Mouse (Mus musculus) stomach, embryonic 15.5 days (tissue): Measurements from ENCODE around the gene Hpcal4. TPM values are rescaled to one million over a fixed set of nuclear protein-coding genes. Genes with fewer than 3 reads are reported as not detected.

Source experiments
- ATAC-seq: fragments of 200-750 bp; cut with Nextera tagmentation; 2 replicates; pipeline ENCODE4 v1.8.0; 2017; ENCODE audit warnings: low read depth, moderate number of reproducible peaks, moderate TSS enrichment; ENCODE audit not compliant: insufficient read depth, low FRiP score
- H3K27ac ChIP-seq: fragments of 300-500 bp; sonication (generic); 2 replicates; pipeline ENCODE4 v1.5.1; 2015; ENCODE audit warnings: mild to moderate bottlenecking, inconsistent platforms
- H3K27me3 ChIP-seq: fragments of 300-500 bp; sonication (generic); replicated peaks from 2 replicates; pipeline ENCODE4 v1.6.1; 2015; ENCODE audit warnings: inconsistent platforms
- H3K36me3 ChIP-seq: fragments of 300-500 bp; sonication (generic); 2 replicates; pipeline ENCODE4 v1.6.1; 2015; ENCODE audit warnings: inconsistent platforms
- H3K4me1 ChIP-seq: fragments of 300-500 bp; sonication (generic); 2 replicates; pipeline ENCODE4 v1.6.1; 2015; ENCODE audit warnings: inconsistent platforms
- H3K4me2 ChIP-seq: fragments of 300-500 bp; sonication (generic); 2 replicates; pipeline ENCODE4 v1.6.1; 2015; ENCODE audit warnings: mild to moderate bottlenecking, inconsistent platforms
- H3K4me3 ChIP-seq: fragments of 300-500 bp; sonication (generic); replicated peaks from 2 replicates; pipeline ENCODE4 v1.5.1; 2015; ENCODE audit warnings: inconsistent platforms
- H3K9ac ChIP-seq: fragments of 300-500 bp; sonication (generic); 2 replicates; pipeline ENCODE4 v1.6.1; 2015; ENCODE audit warnings: inconsistent platforms
- H3K9me3 ChIP-seq: fragments of 300-500 bp; sonication (generic); 2 replicates; pipeline ENCODE4 v1.6.1; 2016; ENCODE audit warnings: inconsistent platforms
- WGBS: fragments of 180-500 bp; shearing (Covaris S2); methylation state at CpG from one replicate; pipeline ENCODE4 v1.1.7; 2015; 5-methylcytosine and 5-hydroxymethylcytosine counted together
- polyA plus RNA-seq: library from polyadenylated mRNA; unstranded; fragments of >200 nt; fragmentation: Nextera tagmentation; extraction: Ambion mirVana; gene quantifications from 2 replicates; pipeline ENCODE4 v1.2.1, GENCODE M21; 2015

Gene Hpcal4
- polyA plus RNA-seq, 1 experiment from 2014 or later = 3.5 TPM

DNA sequence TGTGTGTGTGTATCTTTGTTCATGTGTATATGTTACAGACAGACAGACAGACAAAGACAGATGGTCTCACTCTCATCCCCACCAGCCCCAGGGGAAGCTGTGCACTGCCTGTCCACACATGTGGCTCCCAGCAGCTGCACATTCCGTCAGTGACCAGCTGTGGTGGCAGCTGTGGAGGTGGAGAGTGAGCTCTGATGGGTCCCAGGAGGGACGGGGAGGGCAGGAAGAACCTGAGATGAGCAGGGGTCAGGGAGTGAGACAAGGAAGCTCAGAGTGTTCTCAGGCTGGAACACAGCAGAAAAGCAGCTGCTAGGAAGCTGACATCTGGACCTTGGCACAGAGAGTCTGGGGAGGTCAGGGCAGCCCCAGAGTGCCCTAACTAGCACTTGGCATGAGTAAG is 45.2 kb downstream of the Hpcal4 start:
- no peak overlapping the region for H3K4me2 ChIP-seq
- peak; percentile 41; the same call in 1 of the 2 replicates for ATAC-seq

DNA sequence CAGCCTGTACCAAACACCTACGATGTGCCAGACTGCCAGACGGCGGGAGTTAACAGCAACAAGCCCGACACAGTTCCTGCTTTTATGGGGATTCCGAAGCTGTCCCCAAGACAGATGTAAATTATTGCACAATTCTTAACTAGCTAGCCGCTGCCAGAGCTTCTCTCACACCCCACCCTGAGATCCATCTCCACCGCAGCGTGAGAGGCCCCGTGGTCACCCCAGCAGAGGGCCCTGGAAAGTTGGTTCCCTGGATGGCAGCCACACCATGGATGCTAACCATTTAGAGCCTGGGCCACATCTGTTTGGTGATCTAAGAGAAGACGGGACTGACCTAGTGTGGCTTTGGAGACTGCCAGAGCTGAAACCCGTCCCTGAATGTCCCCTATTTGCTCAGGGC is 46.1 kb downstream of the Hpcal4 start:
- Histone ChIP-seq H3K9me3 (no peaks in the 10 kb centered on the region), H3K4me2 (no peak overlapping the region), H3K27me3 (no peaks in the 10 kb centered on the region; the same call in 1 of the 2 replicates), H3K4me1 (peaks cover 28% of the 10 kb centered on the region), H3K27ac (no peak overlapping the region), H3K4me3 (no peak overlapping the region), H3K9ac (no peak overlapping the region), H3K36me3 (no peaks in the 10 kb centered on the region)
- WGBS = 53% methylated on average over 11 of the region's 11 CpGs
- no peak for ATAC-seq

More for the DNA sequence above, 45.2 kb downstream of the Hpcal4 start:
- no peak overlapping the region for H3K4me3 ChIP-seq
- H3K36me3 ChIP-seq = no peaks in the 10 kb centered on the region
- 21% methylated on average over 2 of the region's 2 CpGs for WGBS
- peak overlapping the region; percentile 62 for H3K27ac ChIP-seq
- peaks cover 26% of the 10 kb centered on the region for H3K4me1 ChIP-seq
- no peak overlapping the region for H3K9ac ChIP-seq
- H3K9me3 ChIP-seq = no peaks in the 10 kb centered on the region
- no peaks in the 10 kb centered on the region; the same call in 1 of the 2 replicates for H3K27me3 ChIP-seq

DNA sequence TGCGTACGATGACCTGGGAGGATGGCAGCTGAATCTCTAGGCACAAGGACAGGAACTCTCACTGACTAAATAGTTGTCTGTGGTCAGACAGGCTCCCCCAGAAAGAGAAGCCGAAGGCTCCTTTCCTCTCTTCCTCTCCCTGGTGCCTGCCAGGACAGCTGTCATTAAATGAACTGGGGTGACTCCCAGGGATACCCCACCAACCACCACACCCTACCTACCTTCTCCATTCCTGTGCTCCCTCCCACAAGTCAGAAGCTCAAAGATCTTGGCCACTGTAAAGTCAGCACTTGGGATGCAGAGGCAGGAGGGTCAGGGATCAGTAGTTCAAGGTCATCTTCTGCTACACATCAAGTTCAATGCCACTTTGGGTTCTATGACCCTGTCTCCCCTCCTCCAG is 49.8 kb downstream of the Hpcal4 start:
- H3K27me3 ChIP-seq = no peaks in the 10 kb centered on the region; the same call in 1 of the 2 replicates
- H3K36me3 ChIP-seq = no peaks in the 10 kb centered on the region
- no peak for ATAC-seq
- no peak overlapping the region for H3K27ac ChIP-seq
- peaks cover 12% of the 10 kb centered on the region for H3K4me1 ChIP-seq
- 64% methylated on average over 3 of the region's 3 CpGs for WGBS
- no peaks in the 10 kb centered on the region for H3K9me3 ChIP-seq
- H3K4me3 ChIP-seq = no peak overlapping the region
- peak overlapping the region; percentile 86 for H3K4me2 ChIP-seq
- no peak overlapping the region for H3K9ac ChIP-seq

DNA sequence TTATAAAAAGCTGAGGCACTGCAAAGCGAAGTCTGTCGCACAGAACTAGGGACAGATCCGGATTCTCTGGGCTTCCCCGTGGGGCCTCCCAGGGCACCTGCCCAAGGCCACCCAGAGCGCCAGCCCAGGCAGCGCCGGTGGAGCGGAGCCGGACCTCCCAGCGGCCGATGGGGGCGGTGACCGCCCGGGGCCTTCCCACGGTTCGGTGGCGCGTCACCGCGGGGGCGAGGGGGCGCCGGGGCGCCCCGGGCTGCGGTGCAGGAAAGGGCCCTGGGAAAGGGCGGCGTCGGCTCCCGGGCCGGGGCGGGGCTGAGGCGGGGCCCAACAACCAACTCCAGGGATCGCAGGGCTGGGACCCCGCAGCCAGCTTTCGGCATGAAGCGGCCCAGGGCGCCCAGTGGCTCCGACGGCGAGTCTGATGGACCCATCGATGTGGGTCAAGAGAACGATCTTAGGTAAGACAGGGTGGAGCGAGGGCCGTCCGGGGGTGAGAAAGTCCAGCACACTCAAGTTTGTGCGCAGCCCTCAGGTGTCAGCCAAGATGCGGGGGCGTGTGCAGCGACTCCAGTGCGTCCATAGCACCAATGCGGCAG is 50.6 kb downstream of the Hpcal4 start, which contains the start of gene Heyl:
Heyl (plus strand) TSS at position 65 of the 593 bp plus-strand sequence.
- Histone ChIP-seq H3K36me3 (no peaks in the 10 kb centered on the region), H3K27ac (peak within 1 kb of the TSS; percentile 54; the same call in 1 of the 2 replicates), H3K9ac (peak within 1 kb of the TSS; percentile 38; the same call in 1 of the 2 replicates), H3K4me3 (peak within 1 kb of the TSS; percentile 47), H3K4me2 (peak within 1 kb of the TSS; percentile 86), H3K4me1 (peaks cover 7% of the 10 kb centered on the region; the same call in 1 of the 2 replicates), H3K27me3 (no peaks in the 10 kb centered on the region; the same call in 1 of the 2 replicates), H3K9me3 (no peaks in the 10 kb centered on the region)
- 3% methylated on average over 51 of the region's 52 CpGs for WGBS
- ATAC-seq = peak; percentile 77

DNA sequence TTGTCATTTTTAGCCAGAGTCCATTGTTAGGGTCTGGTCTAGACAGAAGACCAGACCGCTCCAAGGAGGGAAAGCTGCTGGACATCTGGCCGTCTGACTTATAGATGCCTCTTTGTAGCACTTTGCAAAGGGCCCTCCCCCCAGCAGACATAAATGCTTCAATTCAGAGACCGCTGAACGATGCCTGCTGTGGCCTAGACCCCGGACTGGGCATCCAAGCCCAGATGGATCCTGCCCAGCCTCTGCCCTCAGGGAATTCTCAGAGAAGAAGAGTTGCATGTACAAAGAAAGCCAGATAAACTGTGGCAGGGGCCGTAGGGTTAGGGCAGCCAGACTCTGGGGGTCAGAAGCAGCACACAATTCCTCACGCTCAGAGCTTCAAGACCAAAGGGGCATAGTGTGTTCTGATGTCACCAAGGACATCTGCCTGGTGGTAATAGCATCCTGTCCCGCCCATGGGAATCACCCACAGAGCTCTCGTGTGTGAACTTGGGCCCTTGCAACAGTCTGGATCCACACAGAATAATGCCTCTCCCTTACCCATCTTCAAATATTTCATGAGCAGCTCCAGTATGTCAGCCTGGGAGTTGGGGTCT is 52.9 kb downstream of the Hpcal4 start:
- no peak for ATAC-seq
- Histone ChIP-seq H3K4me2 (peak overlapping the region; percentile 17; the same call in 1 of the 2 replicates), H3K9ac (no peak overlapping the region)

DNA sequence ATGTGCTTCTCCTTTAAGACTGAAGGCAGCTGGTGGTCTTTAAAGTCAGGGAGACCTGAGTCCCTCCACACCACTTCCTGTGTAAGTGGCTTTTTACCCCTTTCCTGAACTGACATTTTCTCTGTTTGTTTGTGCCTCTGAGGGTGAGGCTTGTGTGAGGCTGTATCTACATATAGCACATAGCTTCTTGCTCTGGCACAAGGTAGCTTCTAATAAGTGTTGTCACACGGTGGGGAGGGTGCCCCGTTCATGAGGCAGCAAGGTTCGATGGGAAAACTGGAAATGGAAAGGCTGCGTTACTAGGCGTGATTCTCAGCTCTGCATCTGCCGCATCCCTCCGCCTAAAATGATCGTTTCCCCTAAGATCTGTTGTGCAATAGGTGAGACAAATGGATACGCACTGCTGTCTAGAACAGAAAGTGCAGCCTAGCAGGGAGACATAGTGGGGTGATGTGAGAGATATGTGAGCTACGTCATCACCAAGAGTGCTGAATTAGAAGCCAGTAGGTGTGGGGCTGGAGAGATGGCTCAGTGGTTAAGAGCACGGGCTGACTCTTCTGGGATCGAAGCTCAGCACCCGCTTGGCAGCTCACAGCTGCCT is 53.5 kb downstream of the Hpcal4 start:
- no peak overlapping the region for H3K27ac ChIP-seq
- peaks cover 6% of the 10 kb centered on the region; the same call in 1 of the 2 replicates for H3K27me3 ChIP-seq
- H3K4me1 ChIP-seq = peaks cover 22% of the 10 kb centered on the region
- no peak overlapping the region for H3K4me3 ChIP-seq
- H3K9me3 ChIP-seq = no peaks in the 10 kb centered on the region
- ATAC-seq = no peak
- H3K9ac ChIP-seq = no peak overlapping the region
- H3K36me3 ChIP-seq = no peaks in the 10 kb centered on the region
- WGBS = 77% methylated on average over 13 of the region's 13 CpGs
- peak overlapping the region; percentile 17; the same call in 1 of the 2 replicates for H3K4me2 ChIP-seq

More for the DNA sequence above, 52.9 kb downstream of the Hpcal4 start:
- WGBS = 69% methylated on average over 9 of the region's 9 CpGs
- H3K9me3 ChIP-seq = no peaks in the 10 kb centered on the region
- peaks cover 22% of the 10 kb centered on the region for H3K4me1 ChIP-seq
- H3K27ac ChIP-seq = no peak overlapping the region
- H3K36me3 ChIP-seq = no peaks in the 10 kb centered on the region
- peaks cover 6% of the 10 kb centered on the region; the same call in 1 of the 2 replicates for H3K27me3 ChIP-seq
- peak overlapping the region; percentile 2; the same call in 1 of the 2 replicates for H3K4me3 ChIP-seq

DNA sequence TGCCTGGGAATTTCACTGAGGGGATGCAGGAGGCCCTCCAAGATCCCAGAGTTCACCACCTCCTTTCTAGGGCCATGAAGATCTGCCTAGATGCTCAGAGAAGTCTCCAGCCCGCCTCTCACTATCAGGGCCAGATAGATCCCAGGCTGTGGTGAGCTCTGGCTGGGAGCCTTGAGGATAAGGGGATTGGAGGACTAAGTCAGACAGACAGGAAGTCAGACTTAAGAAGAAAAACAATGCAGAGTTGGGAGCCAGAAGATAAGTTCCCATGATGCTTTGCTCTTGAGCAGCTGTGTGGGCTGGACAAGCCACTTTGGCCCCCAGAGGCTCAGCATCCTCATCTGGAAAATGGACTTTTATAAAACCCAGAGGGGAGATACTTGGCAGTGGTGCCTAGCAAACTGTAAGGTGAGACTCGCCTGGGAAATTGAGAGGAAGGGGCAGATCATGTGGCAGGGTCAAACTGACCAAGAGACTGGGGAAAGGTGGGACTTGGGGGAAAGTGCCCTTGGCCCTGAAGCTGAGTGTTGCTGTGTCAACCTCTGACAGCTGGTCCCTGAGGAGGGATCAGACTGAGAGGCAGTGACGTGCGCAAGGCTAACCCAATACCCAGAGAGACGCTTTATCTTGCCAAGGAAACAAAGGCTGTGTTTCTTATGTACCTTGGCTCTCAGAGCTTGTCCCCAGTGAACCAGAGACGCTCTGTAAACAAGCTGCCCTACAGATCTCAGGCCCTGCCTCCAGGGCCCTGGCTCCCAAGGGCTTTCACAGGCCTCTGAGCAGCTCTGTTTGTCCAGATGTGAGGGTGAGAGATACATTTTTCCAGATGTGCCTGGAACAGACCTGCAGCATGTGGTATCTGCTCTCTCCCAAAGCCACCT is 54.6 kb downstream of the Hpcal4 start:
- H3K9me3 ChIP-seq = no peaks in the 10 kb centered on the region
- H3K36me3 ChIP-seq = no peaks in the 10 kb centered on the region
- H3K4me2 ChIP-seq = no peak overlapping the region
- no peak overlapping the region for H3K9ac ChIP-seq
- ATAC-seq = peak; percentile 25; the same call in 1 of the 2 replicates
- peaks cover 22% of the 10 kb centered on the region for H3K4me1 ChIP-seq
- H3K27me3 ChIP-seq = peaks cover 6% of the 10 kb centered on the region; the same call in 1 of the 2 replicates
- H3K27ac ChIP-seq = peak overlapping the region; percentile 62; the same call in 1 of the 2 replicates
- WGBS = 60% methylated on average over 6 of the region's 6 CpGs
- no peak overlapping the region for H3K4me3 ChIP-seq

DNA sequence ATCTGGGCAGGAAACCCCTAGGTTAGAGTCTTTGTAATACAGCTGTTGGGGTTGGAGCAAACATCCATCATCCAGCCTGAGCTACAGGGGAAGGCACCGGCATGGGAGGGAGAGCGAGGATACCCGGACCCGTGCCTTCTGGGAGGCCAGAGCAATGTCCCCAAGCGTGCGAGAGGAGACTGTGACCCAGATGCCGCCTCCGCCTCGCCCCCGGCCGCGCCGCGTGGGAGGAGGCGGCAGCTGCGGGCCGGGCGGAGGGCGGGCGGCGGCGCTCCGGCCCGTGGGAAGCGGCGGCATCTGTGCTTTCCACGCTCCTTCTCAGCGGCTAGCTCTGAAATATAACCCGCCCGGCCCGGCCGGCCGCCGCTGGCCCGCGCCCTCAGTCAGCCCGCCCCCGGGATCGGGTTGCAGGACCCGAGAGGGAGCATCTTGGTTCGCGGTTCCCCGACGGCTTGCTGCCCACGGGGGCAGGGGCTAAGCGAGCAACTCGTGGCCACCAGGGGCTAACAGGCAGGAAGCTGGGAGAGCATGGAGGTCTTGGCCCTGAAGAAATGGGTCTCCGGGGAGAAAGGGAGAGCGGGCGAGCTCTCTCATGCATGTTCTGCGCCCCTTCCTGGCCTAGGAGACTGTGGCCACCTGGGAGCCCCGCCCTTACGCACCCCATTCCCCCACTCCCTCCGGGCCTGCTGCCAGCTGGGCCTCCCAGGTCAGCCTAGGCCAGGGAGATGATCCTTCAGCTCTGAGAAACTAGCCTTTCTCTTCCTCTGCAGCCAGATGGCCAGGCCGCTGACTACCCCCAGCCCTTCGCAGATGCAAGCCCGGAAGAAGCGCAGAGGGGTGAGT is 56.6 kb downstream of the Hpcal4 start:
- Histone ChIP-seq H3K9me3 (no peaks in the 10 kb centered on the region), H3K4me1 (peaks cover 20% of the 10 kb centered on the region; the same call in 1 of the 2 replicates), H3K4me3 (peak overlapping the region; percentile 30), H3K4me2 (peak overlapping the region; percentile 72), H3K9ac (0 out of 2 replicates have a peak overlapping the region, but pooled peaks have one; percentile 2), H3K27me3 (0 out of 2 replicates have a peak, but pooled peaks cover 6% of the 10 kb centered on the region), H3K36me3 (no peaks in the 10 kb centered on the region), H3K27ac (peak overlapping the region; percentile 82)
- 9% methylated on average over 53 of the region's 58 CpGs for WGBS
- ATAC-seq = peak; percentile 63
